Mouse (Mus musculus): ENCODE data around the gene Cdkl3. TPM values are rescaled to one million over a fixed set of nuclear protein-coding genes. Genes with fewer than 3 reads are reported as not detected.

Cdkl3 gene
- polyA plus RNA-seq, 1 experiment from 2014 or later, result 30.3 TPM

DNA sequence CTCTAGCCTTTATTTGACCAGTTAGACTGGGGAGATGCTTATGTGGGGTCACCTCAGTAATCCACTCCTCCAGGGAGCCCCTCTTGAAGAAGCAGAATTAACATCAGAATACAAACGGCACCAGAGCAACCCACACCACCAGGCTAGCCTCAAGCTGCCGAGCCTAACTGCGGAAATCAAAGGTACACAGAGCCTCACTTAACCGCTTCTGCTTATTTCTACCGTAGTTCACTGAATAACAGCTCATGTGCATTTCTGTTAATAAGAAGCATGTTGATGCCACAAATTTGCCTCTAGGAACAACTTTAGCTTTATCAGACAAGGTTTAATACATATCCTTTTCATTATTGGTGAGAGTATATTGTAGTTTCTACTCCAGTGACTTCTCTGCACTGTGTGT, 61.8 kb downstream of the Cdkl3 start:
- no peak overlapping the region for H3K4me2 ChIP-seq
- H3K9ac ChIP-seq, result no peak overlapping the region
- H3K27ac ChIP-seq, result no peak overlapping the region
- WGBS, result 12% methylated on average over 5 of the region's 5 CpGs
- no peak overlapping the region for H3K4me3 ChIP-seq
- no peak for ATAC-seq (replicated peaks)
- no peaks in the 10 kb centered on the region for H3K27me3 ChIP-seq (replicated peaks)
- H3K9me3 ChIP-seq, result no peaks in the 10 kb centered on the region
- H3K4me1 ChIP-seq, result no peaks in the 10 kb centered on the region
- H3K36me3 ChIP-seq (replicated peaks), result no peaks in the 10 kb centered on the region

DNA sequence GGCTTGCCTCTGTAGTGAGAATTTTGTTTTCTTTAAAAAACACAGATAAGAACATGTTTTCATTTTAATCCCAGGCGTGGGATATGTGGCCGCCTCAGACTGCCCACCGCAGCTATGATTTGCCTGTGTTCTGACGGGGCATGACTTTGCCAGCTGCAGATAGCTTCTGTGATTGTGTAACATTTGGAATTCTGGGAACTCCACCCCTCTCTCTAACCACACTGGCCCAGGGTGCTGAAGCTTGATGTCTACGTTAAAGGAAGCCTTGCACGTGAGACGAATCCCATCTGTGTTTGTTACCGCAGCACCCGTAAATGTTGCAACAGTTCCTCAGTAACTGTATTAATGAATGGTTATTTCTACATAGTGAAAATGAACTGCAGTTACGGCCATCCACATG, 67.7 kb downstream of the Cdkl3 start:
- Histone ChIP-seq H3K27me3 (replicated peaks) (no peaks in the 10 kb centered on the region), H3K4me3 (no peak overlapping the region), H3K9ac (no peak overlapping the region), H3K36me3 (replicated peaks) (no peaks in the 10 kb centered on the region), H3K4me1 (no peaks in the 10 kb centered on the region), H3K27ac (no peak overlapping the region), H3K9me3 (no peaks in the 10 kb centered on the region), H3K4me2 (no peak overlapping the region)
- 88% methylated on average over 10 of the region's 10 CpGs for WGBS
- no peak for ATAC-seq (replicated peaks)

DNA sequence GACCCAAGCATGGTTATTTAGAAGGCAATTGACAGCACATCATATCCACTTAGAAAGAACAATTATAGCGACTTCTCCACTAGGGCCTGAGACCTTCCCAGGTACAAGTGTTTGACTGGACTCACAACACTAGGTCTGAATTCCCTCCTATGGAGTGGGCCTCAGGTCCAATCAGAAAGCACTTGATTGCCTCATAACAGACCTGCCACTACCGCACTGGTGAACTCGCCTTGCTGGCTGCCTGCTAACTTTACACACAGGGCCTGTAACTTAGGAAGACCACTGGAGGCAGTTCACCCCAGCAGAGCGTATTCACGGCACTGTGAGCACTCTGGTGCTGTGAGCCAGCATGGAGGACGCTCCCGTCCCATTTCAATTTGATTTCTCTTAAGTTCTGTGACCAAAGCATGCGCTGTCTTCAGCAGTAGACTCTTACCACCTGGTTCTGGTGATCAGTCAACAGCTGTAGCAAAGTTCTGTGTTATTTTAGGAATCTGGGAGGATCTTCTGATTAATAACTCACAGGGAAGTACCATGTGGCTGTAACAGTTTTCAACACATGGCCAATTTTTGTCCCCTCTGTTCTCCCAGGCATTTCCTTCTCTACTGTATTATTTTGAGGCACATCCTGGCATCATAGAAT, 69.6 kb downstream of the Cdkl3 start:
- Histone ChIP-seq H3K27ac (no peak overlapping the region), H3K9me3 (no peaks in the 10 kb centered on the region), H3K36me3 (replicated peaks) (no peaks in the 10 kb centered on the region), H3K27me3 (replicated peaks) (no peaks in the 10 kb centered on the region), H3K9ac (no peak overlapping the region), H3K4me1 (no peaks in the 10 kb centered on the region), H3K4me2 (no peak overlapping the region), H3K4me3 (no peak overlapping the region)
- no peak for ATAC-seq (replicated peaks)
- 85% methylated on average over 8 of the region's 8 CpGs for WGBS

DNA sequence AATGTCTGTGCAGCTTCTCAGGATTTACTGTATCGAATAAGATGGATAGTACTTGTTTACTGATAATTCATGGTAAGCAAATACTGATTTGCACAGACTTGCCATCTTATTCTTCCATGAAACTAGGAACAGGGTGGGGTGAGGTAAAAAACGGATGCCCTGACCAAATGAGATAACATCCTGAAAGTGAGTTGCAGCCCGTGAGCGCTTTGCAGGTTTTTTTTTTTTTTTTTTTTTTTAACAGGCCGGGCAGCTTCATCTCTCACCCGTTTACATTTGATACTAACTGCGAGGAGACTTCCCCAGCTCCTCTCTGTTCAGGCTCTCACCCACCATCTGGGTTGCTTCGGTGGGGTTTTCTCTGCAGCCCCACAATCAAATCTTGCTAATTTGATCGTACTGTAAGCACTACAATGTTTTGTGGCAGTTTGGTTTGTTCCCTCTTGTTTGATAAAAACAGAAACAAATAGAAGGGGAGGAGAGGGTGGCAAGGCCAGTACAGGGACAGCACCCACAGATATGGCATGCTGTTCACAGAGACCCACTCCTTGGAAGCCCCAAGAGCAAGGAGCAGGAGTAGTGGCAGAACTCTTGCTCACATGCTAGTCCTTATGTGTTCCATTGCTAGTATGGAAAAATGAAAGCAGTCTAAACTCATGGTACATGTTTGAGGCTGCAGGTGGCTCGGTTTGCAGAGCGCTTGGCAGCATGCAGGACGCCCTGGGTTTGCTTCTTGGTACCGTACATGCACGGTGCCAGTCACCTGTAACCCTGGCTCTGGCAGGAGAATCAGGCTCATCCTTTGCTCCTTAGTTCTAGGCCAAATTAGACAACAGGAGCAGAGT, 70.8 kb downstream of the Cdkl3 start:
- H3K27me3 ChIP-seq (replicated peaks), result no peaks in the 10 kb centered on the region
- WGBS, result 77% methylated on average over 14 of the region's 14 CpGs
- H3K27ac ChIP-seq, result no peak overlapping the region
- no peaks in the 10 kb centered on the region for H3K9me3 ChIP-seq
- H3K9ac ChIP-seq, result no peak overlapping the region
- peaks cover under 1% of the 10 kb centered on the region for H3K4me1 ChIP-seq
- no peak overlapping the region for H3K4me3 ChIP-seq
- H3K36me3 ChIP-seq (replicated peaks), result no peaks in the 10 kb centered on the region
- no peak for ATAC-seq (replicated peaks)
- H3K4me2 ChIP-seq, result no peak overlapping the region

DNA sequence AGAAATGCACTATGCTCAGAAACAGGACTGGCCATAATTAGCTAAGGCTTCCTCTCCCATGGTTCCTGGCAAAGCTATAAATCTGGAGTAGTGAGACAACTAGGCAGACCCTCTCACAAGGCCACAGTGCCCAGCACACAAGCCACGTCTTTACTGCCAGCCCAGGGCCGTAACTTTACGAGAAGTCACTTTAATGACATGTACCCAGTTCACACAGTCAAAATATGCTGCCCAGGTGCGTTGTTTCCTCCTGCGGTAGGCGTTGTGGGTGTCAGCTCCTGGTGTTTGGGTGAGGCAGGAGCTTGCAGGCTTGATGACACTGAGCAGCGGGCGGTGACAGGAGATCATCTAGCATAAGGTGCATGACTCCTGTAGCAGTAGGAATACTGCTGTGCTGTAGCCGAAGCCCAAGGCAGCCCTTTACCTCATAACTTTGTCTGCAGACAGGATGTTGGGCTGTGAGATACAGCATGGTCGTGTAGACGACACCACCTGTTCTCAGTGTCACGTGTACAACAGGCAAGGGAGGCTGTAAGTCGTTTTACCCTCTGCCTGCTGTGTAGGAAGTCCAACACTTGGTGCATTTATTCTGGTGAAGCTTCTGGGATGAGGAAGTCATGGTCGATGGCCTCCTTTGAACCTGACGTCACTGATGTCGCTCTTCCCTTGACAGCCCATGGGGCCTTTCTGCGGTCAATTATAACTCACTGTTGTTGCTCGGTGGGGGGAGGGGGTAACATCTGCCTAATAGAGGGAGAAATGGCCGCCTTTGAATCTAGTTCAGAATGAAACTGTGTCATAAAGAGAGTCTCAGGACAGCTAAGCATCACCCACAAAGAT, 72.0 kb downstream of the Cdkl3 start:
- 76% methylated on average over 19 of the region's 19 CpGs for WGBS

DNA sequence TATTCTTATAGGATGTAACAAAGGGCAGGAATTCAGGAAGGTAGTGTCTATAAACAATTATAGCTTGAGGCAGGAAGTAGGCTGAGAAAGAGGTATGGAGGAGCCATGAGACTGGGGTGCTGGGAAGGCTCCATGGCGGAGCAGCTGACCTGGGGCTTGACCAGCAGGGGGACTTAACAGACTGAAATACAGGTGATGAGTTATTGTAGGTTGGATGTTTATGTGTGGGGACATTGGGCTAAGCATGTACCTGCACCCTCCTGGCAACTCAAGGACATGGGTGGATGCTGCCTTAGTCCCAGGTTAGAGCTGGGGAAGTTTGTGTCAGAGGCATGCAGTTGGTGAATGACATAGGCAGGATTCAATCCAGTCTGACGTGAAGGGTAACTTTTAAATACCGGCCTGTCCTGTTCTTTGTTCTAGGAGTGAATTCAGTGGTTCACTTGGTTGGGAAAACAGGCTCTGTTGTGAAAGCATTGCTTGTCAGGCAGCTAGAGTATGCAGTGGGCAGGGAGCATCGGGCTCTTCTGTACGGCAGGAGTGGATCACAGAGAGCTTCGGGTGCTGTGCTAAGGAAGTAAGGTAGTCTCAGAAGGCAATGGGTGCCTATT, 72.8 kb downstream of the Cdkl3 start:
- no peaks in the 10 kb centered on the region for H3K27me3 ChIP-seq (replicated peaks)
- no peak overlapping the region for H3K4me2 ChIP-seq
- no peak for ATAC-seq (replicated peaks)
- WGBS, result 90% methylated on average over 6 of the region's 6 CpGs
- peaks cover 5% of the 10 kb centered on the region for H3K4me1 ChIP-seq
- H3K4me3 ChIP-seq, result no peak overlapping the region
- no peak overlapping the region for H3K9ac ChIP-seq
- no peaks in the 10 kb centered on the region for H3K36me3 ChIP-seq (replicated peaks)
- no peaks in the 10 kb centered on the region for H3K9me3 ChIP-seq
- H3K27ac ChIP-seq, result no peak overlapping the region

More for the DNA sequence above, 72.0 kb downstream of the Cdkl3 start:
- Histone ChIP-seq H3K4me1 (peaks cover 5% of the 10 kb centered on the region), H3K4me3 (no peak overlapping the region), H3K27me3 (replicated peaks) (no peaks in the 10 kb centered on the region), H3K4me2 (no peak overlapping the region), H3K9me3 (no peaks in the 10 kb centered on the region), H3K9ac (no peak overlapping the region), H3K27ac (no peak overlapping the region), H3K36me3 (replicated peaks) (no peaks in the 10 kb centered on the region)
- ATAC-seq (replicated peaks), result no peak

DNA sequence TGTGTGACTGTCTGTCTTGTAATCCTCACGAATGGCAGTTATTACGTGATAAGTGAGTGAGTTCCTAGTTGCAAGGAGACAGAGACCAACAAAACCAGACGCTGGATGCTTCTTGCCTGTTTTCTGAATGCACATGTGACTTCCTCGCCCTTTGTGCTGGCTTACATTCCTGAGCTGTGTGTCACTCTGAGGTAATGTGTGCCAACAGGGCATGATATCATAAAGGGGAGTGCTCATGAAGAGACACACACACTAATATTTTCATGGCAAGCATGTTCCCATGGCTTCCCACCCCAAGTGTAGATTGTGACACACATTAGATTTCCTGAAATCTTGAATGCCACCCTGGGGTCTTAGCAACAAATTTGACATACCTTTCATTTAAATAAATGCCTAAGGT, 73.9 kb downstream of the Cdkl3 start:
- peaks cover 5% of the 10 kb centered on the region for H3K4me1 ChIP-seq
- no peaks in the 10 kb centered on the region for H3K27me3 ChIP-seq (replicated peaks)
- no peaks in the 10 kb centered on the region for H3K9me3 ChIP-seq
- H3K9ac ChIP-seq, result no peak overlapping the region
- 92% methylated on average over 4 of the region's 4 CpGs for WGBS
- no peaks in the 10 kb centered on the region for H3K36me3 ChIP-seq (replicated peaks)
- H3K4me3 ChIP-seq, result no peak overlapping the region
- H3K27ac ChIP-seq, result no peak overlapping the region
- H3K4me2 ChIP-seq, result no peak overlapping the region
- no peak for ATAC-seq (replicated peaks)

DNA sequence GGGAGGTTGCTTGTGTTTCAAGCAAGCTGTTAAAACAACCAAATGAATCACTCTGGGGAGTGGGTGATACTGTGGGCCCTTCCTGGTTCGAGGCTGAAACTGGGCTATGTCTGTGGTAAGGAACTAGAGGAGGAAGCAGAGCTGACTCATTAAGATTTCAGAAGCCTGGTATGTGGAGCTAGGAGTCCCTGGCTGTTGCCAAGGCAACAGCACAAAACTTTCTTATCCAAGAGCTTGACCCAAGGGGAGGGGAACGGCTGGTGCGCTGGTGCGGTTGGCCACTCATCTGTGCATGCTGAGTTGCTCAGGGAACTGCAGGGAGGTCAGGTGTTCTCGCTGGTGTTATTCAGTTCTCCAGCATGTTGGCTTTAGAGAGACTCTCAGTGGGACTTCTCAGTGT, 76.0 kb downstream of the Cdkl3 start:
- Histone ChIP-seq H3K9me3 (no peaks in the 10 kb centered on the region), H3K4me2 (no peak overlapping the region), H3K4me3 (no peak overlapping the region), H3K27me3 (replicated peaks) (no peaks in the 10 kb centered on the region), H3K27ac (no peak overlapping the region), H3K36me3 (replicated peaks) (no peaks in the 10 kb centered on the region), H3K4me1 (peaks cover 5% of the 10 kb centered on the region), H3K9ac (no peak overlapping the region)
- no peak for ATAC-seq (replicated peaks)
- WGBS, result 3% methylated on average over 5 of the region's 5 CpGs

DNA sequence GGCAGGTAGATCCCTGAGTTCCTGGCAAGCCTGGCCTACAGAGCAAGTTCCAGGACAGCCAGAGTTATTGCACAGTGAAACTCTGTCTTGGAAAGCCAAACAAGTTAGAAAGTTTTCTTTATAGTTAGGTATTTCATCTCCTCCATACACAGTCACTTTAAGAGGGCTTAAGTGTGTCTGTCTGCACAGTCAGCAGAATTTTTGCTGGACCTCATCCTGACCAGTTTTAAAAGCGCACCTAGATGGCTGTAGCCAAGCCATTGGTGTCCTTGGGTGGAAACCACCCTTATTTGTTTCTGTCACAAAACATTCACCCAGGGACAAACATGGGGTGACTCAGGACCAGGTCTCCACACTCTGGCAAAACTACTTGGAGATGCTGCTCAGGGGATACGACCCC, 76.6 kb downstream of the Cdkl3 start:
- Histone ChIP-seq H3K27me3 (replicated peaks) (no peaks in the 10 kb centered on the region), H3K36me3 (replicated peaks) (no peaks in the 10 kb centered on the region), H3K4me3 (no peak overlapping the region), H3K4me1 (peaks cover 5% of the 10 kb centered on the region), H3K27ac (no peak overlapping the region), H3K9me3 (no peaks in the 10 kb centered on the region), H3K4me2 (no peak overlapping the region), H3K9ac (no peak overlapping the region)
- 94% methylated on average over 2 of the region's 2 CpGs for WGBS
- ATAC-seq (replicated peaks), result no peak

DNA sequence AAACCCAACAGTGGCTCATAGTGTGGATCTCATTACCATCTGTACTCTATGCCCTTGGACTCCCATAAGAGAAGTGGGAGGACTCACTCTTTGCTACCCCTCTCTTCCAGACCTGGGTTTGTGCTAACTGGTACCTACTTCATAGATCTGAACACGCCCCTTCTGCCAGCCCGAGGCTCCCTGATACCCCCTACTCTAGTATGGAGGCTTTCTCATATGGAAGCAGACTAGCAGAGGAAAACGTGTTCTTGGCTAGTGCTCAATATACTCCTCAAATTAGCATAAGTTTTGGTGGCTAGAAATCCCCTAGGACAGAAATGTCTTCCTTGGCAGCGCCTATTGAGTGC, 81.8 kb downstream of the Cdkl3 start:
- H3K4me1 ChIP-seq, result 0 out of 2 replicates have a peak, but pooled peaks cover 11% of the 10 kb centered on the region
- H3K9ac ChIP-seq, result no peak overlapping the region
- 47% methylated on average over 4 of the region's 4 CpGs for WGBS
- H3K4me3 ChIP-seq, result no peak overlapping the region
- H3K36me3 ChIP-seq (replicated peaks), result no peaks in the 10 kb centered on the region
- H3K4me2 ChIP-seq, result peak overlapping the region; percentile 4; the same call in 1 of the 2 replicates
- peak overlapping the region; percentile 76 for H3K27ac ChIP-seq
- H3K9me3 ChIP-seq, result no peaks in the 10 kb centered on the region
- H3K27me3 ChIP-seq (replicated peaks), result no peaks in the 10 kb centered on the region
- peak; percentile 76 for ATAC-seq (replicated peaks)

DNA sequence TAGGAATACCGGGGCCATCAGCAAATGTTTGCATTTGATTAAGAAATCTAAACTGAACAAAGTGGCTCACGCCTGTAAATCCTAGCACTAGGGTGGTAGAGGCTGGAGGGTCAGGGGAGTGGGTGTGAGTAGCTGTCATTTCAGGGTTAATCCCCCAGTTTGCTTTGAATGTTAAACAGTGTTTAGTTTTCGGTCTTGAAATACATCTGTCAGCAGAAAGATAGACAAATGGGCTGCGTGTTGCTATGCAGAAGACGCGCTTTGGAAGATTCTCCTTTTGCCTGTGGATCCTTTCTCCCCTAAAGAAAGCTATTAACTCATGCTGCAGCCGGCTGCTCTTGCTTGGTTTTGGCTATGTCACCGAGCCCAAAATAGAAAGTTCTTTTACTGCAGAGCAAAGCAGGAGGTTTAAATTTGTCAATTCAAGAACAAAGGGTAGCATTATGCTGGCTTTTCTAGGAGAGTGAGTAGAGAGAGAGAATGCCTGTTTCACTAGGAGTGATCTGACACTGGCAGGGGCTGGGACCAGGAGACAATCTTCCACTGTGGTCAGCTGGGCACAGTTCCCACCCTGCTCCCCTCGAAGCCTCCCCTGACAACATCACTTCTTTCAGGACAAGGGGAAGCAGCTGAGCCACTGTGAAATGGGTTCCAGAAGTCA, 82.3 kb downstream of the Cdkl3 start:
- no peaks in the 10 kb centered on the region for H3K27me3 ChIP-seq (replicated peaks)
- WGBS, result 28% methylated on average over 9 of the region's 9 CpGs
- 0 out of 2 replicates have a peak, but pooled peaks cover 11% of the 10 kb centered on the region for H3K4me1 ChIP-seq
- no peak overlapping the region for H3K9ac ChIP-seq
- peak overlapping the region; percentile 4; the same call in 1 of the 2 replicates for H3K4me2 ChIP-seq
- peak overlapping the region; percentile 76 for H3K27ac ChIP-seq
- H3K4me3 ChIP-seq, result no peak overlapping the region
- no peaks in the 10 kb centered on the region for H3K36me3 ChIP-seq (replicated peaks)
- no peaks in the 10 kb centered on the region for H3K9me3 ChIP-seq
- peak; percentile 89 for ATAC-seq (replicated peaks)
